Mouse (Mus musculus) adrenal gland, postnatal 10 days (tissue): ENCODE data around the gene Wfdc6a. TPM values are rescaled to one million over a fixed set of nuclear protein-coding genes. Genes with fewer than 3 reads are reported as not detected.

Source experiments
- DNase-seq: peaks from one replicate; pipeline ENCODE4 v3.0.0; 2021; ENCODE audit warnings: mixed read lengths
- total RNA-seq, 2 experiments: library from RNA; stranded (reverse); gene quantifications; 2 replicates each; pipeline ENCODE4 v1.2.3; 2021

Gene Wfdc6a
- total RNA-seq, 2 experiments from 2014 or later: 0.51 to 1.0 TPM

DNA sequence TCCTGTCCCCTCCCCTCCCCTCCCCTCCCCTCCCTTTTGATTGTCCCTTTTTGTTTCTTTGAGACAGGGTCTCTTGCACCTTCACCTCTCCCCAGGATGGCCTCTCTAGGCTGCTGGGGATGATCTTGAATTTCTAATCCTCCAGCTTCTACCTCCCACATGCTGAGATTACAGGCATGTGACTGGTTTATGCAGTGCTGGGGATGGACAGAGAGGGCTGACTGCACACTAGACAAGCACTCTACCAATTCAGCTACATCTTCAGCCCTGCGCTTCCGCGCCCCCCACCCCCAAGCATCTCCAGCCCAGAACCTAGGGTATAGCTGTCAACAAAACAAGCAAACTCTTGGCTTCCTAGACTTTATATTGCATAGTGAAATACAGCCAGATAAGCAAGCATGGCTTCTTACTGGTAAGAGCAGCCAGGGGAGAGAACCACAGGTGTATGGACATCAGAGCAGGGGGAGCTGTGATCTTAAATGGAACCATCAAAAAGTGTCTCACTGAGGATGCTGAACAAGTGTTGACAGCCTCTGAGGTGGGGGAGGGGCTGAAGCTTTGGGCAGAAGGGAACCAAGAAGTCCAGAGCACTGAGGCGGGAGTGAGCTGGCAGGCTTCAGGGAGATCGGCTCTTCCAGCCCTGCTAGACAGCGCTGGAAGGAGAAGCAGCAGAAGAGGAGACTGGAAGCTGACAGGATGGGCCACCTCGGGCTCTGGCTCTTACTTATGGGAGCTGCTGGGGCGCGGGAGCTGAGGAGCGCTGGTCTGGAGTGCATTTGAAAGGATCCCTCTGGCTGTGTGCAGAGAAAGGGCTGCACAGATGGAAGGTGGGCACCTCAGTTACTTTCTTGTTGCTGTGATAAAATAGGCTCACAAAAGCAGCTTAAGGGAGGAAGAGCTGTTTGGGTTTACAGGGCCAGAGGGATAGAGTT is 35.0 kb downstream of the Wfdc6a start:
- DNase-seq: no peak

GRCm38 (mm10) chr2:164549338-164549737 is 35.9 kb downstream of the Wfdc6a start:
- DNase-seq: no peak

GRCm38 (mm10) chr2:164544454-164545097 is 40.7 kb downstream of the Wfdc6a start:
- no peak for DNase-seq

GRCm38 (mm10) chr2:164543745-164544144 is 41.5 kb downstream of the Wfdc6a start:
- DNase-seq: no peak

DNA sequence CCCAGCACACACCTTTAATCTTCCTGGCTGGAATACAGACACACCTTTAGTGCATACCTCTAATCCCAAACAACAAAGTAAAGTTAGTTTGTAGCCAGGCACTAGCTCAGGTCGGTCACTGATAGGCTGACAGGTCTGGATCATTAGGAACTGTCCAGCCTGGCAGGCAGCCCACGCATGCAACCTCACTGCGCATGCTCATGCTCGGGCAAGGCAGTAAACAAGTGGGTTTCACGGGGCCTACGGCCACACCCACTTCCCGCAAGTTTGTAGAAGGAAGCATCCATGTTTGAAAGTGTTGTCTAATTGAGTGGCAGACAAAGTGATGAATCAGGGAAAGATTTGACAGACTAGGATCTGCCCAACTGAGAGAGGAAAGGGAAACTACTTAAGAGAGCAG is 42.6 kb downstream of the Wfdc6a start:
- no peak for DNase-seq

DNA sequence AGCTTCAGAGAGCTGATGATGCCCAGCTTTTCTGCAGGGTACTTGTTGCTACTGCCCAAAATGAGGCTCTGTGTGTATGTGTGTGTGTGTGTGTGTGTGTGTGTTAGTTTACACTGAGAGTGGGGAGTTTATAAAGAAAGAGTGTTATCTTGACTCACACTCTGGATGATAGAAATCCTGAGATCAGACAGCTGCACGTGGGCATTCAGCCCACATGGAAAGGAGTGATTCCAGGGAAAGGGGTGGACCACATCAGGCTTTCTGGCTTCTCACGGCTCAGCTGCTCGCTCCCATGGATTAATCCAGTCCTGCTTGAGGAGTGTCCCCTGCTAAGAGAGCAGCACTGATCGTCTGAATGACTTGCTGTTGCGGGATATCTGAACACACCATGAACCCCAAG is 43.1 kb downstream of the Wfdc6a start:
- DNase-seq: no peak

DNA sequence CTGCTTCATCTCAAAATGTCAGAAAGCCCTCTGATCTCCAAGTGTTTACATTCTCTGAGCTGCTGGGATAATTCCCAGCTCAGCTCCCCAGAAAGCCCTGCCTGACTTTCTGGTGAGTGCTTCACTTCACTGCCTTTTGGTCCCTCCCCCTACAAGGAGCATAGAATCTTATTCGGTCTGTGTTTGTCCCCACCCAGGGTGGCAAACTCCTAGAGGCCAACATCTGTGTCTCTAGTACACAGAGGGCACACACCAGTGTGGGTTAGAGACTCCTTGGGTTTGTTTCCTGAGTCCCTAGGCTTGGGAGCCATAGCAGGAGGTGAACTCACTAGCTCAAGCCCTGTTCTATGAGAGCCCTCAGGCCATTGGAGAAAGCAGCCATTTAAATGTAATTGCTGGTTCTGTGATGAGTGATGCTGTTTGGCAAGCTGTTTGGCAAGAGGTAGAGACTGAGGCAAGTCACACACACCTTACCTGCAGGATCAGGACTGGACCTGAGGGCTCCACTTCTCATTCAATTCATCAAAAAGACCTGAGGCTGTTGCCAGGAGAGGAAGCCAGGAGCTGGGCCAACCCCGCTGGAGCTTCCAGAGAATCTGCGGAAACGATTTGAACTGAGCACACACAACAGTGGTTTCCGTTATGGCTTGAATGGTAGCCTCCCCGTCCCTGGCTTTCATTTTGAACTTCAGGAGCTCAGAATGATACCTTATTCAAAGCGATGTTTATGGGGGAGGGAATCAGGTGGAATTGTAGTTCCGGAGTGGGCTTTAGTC is 44.4 kb downstream of the Wfdc6a start:
- no peak for DNase-seq

DNA sequence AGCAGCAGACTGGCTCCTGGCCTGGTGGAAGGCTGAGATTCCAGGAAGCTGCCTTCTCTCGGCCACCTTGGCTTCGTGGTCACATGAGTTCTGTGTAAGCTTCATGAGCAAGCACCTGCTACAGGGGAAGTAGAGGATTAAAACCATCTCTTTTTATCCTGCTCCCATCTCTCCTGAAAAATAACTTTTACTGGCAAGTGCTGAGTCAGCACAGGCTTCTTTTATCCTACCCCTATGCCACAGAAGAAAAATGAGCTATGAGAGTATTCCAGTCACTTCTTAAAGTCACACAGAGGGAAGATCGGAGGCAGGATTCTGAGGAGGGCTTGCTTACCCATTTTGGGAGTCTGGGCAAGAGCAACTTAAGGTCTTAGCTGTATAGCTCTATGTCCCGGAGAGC is 48.2 kb downstream of the Wfdc6a start:
- DNase-seq: no peak

DNA sequence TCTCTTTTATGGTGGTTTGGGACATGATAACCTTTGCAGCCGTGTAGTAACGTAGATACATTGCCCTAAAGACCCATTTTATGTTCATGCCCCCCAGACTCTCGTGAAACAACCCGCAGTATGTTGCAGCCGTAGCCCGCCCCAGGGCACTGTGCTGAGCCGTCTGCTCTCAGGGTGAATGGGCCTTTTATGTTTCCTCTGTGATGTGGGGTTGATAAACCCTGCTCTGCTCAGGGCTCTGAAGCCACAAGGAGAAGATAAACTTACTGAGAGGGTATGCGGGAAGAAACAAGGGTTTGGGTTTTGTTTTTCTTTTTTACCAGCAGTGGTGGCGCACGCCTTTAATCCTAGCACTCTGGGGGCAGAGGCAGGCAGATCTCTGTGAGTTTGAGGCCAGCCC is 50.9 kb downstream of the Wfdc6a start:
- DNase-seq: no peak

DNA sequence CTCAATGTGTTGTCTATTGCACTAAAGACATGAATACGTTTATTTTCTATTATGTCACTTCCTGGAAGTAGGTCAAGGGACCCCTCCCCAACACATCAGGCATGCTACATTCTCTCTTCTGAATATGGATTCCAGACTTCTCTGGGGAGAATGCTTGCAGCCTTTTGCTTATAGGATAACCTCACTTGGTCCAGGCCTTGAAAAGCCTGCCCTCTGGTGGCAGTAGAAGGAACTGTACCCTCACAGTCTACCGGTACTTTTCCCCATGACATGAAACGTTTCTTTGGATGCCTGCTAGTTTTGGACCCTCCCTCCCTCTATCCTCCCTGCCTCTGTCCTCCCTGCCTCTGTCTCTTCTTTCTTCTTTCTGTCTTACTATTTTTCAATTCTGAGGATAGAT is 54.1 kb downstream of the Wfdc6a start:
- DNase-seq: peak; percentile 80

Other genes starting within 250 kb of the Wfdc6a start
- gene Slpi, start 196.4 kb downstream of the Wfdc6a start, total RNA-seq: 10 to 100 TPM in 1 of 2 experiments, 1 to 10 TPM in 1; 9.1 to 13.2 TPM
- under 1 TPM in 1 of 2 experiments, not detected in 1; 0.15 TPM for gene Rbpjl, start 182.3 kb downstream of the Wfdc6a start, total RNA-seq
- gene Matn4, start 180.3 kb downstream of the Wfdc6a start, total RNA-seq: 1 to 10 TPM; 2.3 to 2.7 TPM
- gene Sdc4, start 141.6 kb downstream of the Wfdc6a start, total RNA-seq: 100 to 1,000 TPM; 101 to 246 TPM
- 10 to 100 TPM; 31.7 to 34.5 TPM for gene Sys1, start 128.5 kb downstream of the Wfdc6a start, total RNA-seq
- gene Gm20458, start 124.5 kb downstream of the Wfdc6a start, total RNA-seq: 1 to 10 TPM; 2.5 to 4.8 TPM
- gene Trp53tg5, start 111.7 kb downstream of the Wfdc6a start, total RNA-seq: not detected
- gene Dbndd2, start 99.3 kb downstream of the Wfdc6a start, total RNA-seq: 10 to 100 TPM; 13.1 to 20.5 TPM
- gene Pigt, start 87.9 kb downstream of the Wfdc6a start, total RNA-seq: 10 to 100 TPM; 87.4 to 93.0 TPM
- 1 to 10 TPM; 1.9 to 2.9 TPM for gene Wfdc2, start 23.0 kb downstream of the Wfdc6a start, total RNA-seq
- not detected for gene Spint3, start 12.0 kb downstream of the Wfdc6a start, total RNA-seq
- gene Eppin, start 8.1 kb upstream of the Wfdc6a start, total RNA-seq: not detected
- not detected for gene Wfdc6b, start 28.1 kb upstream of the Wfdc6a start, total RNA-seq
- under 1 TPM in 1 of 2 experiments, not detected in 1; 0.09 TPM for gene Wfdc8, start 28.2 kb upstream of the Wfdc6a start, total RNA-seq
- gene Wfdc16, start 53.3 kb upstream of the Wfdc6a start, total RNA-seq: not detected
- not detected for gene Wfdc10, start 70.6 kb upstream of the Wfdc6a start, total RNA-seq
- gene Wfdc9, start 71.1 kb upstream of the Wfdc6a start, total RNA-seq: not detected
- not detected for gene Wfdc11, start 88.6 kb upstream of the Wfdc6a start, total RNA-seq
- gene Wfdc13, start 99.7 kb upstream of the Wfdc6a start, total RNA-seq: not detected
- not detected for gene Spint4, start 113.1 kb upstream of the Wfdc6a start, total RNA-seq
- not detected for gene Spint5, start 129.9 kb upstream of the Wfdc6a start, total RNA-seq
- under 1 TPM; 0.54 to 0.70 TPM for gene Wfdc3, start 160.5 kb upstream of the Wfdc6a start, total RNA-seq
- 10 to 100 TPM; 39.1 to 42.1 TPM for gene Dnttip1, start 160.5 kb upstream of the Wfdc6a start, total RNA-seq
- gene Ube2c, start 184.5 kb upstream of the Wfdc6a start, total RNA-seq: 10 to 100 TPM; 28.1 to 33.7 TPM
- 100 to 1,000 TPM; 221 to 908 TPM for gene Tnnc2, start 194.5 kb upstream of the Wfdc6a start, total RNA-seq
- gene Snx21, start 200.4 kb upstream of the Wfdc6a start, total RNA-seq: 10 to 100 TPM; 36.9 to 39.0 TPM
- gene Acot8, start 219.4 kb upstream of the Wfdc6a start, total RNA-seq: 10 to 100 TPM; 28.6 to 33.9 TPM
- gene Zswim3, start 219.7 kb upstream of the Wfdc6a start, total RNA-seq: 1 to 10 TPM; 4.0 to 4.1 TPM
- gene Zswim1, start 237.2 kb upstream of the Wfdc6a start, total RNA-seq: 1 to 10 TPM; 6.9 to 8.5 TPM
- gene Spata25, start 243.1 kb upstream of the Wfdc6a start, total RNA-seq: not detected
- gene Ctsa, start 247.4 kb upstream of the Wfdc6a start, total RNA-seq: 100 to 1,000 TPM; 100 to 103 TPM
- gene Neurl2, start 248.0 kb upstream of the Wfdc6a start, total RNA-seq: 1 to 10 TPM; 3.4 to 8.0 TPM